Mouse (Mus musculus) G1E (cell line): Measurements from ENCODE around the gene Rplp1. TPM values are rescaled to one million over a fixed set of nuclear protein-coding genes. Genes with fewer than 3 reads are reported as not detected.

ENCODE experiments used
- ATAC-seq: 2 replicates; pipeline ENCODE4 v1.8.0; 2016; ENCODE audit warnings: mild to moderate bottlenecking; ENCODE audit not compliant: insufficient number of reproducible peaks, poor library complexity, low FRiP score, severe bottlenecking; ENCODE audit errors: extremely low read depth
- DNase-seq: peaks from one replicate; pipeline ENCODE4 v3.0.0; 2012; ENCODE audit warnings: low spot score
- H3K27me3 ChIP-seq: 2 replicates; pipeline ENCODE4 v1.6.1; 2012; ENCODE audit warnings: mild to moderate bottlenecking, low read length, inconsistent platforms; ENCODE audit not compliant: insufficient read depth
- H3K36me3 ChIP-seq: replicated peaks from 2 replicates; pipeline ENCODE3; 2012; ENCODE audit warnings: mild to moderate bottlenecking, inconsistent platforms
- H3K4me1 ChIP-seq: 2 replicates; pipeline ENCODE4 v1.6.1; 2012; ENCODE audit warnings: low read depth, low read length, inconsistent platforms, mixed read lengths; ENCODE audit not compliant: insufficient read depth
- H3K4me3 ChIP-seq: 2 replicates; pipeline ENCODE4 v1.5.1; 2012; ENCODE audit warnings: low read depth, mild to moderate bottlenecking, inconsistent platforms, low read length, moderate library complexity, mixed read lengths
- H3K9me3 ChIP-seq: replicated peaks from 2 replicates; pipeline ENCODE4 v1.6.1; 2012; ENCODE audit warnings: inconsistent platforms
- CTCF ChIP-seq: IDR thresholded peaks from 2 replicates; pipeline ENCODE4 v1.5.1; 2012; ENCODE audit warnings: low read depth, low read length, inconsistent platforms, mixed read lengths
- GATA1 ChIP-seq: IDR thresholded peaks from 2 replicates; pipeline ENCODE4 v1.6.1; 2012; ENCODE audit warnings: borderline replicate concordance, low read length, inconsistent platforms, mixed read lengths
- GATA2 ChIP-seq: IDR thresholded peaks from 2 replicates; pipeline ENCODE4 v1.6.1; 2012; ENCODE audit warnings: low read depth, low read length, inconsistent platforms, borderline replicate concordance
- POLR2AphosphoS5 ChIP-seq: IDR thresholded peaks from 2 replicates; pipeline ENCODE4 v1.6.1; 2012; ENCODE audit warnings: low read depth, low read length, inconsistent platforms; ENCODE audit not compliant: insufficient replicate concordance
- TAL1 ChIP-seq: conservative IDR thresholded peaks from 2 replicates; pipeline ENCODE4 v1.6.1; 2012; ENCODE audit warnings: low read depth, low read length, inconsistent platforms, mixed read lengths
- polyA plus RNA-seq: library from polyadenylated mRNA; stranded (reverse); fragments of >175 nt; gene quantifications from 2 replicates; pipeline ENCODE4 v1.2.3, GENCODE M21; 2012
- total RNA-seq, 2 experiments: library from RNA; stranded (forward) in 1 of 2; stranded (reverse) in 1 of 2; fragments of 200-1000 nt in 1 of 2; fragments of >200 nt in 1 of 2; fragmentation: Nextera tagmentation in 1 of 2; gene quantifications; 2 replicates each; pipeline ENCODE4 v1.2.3; 2014 to 2017

Rplp1 gene
- total RNA-seq (2014; fragmentation: Nextera tagmentation) (2,957 and 3,127 TPM in 2 replicates), total RNA-seq (2017) (4,483 and 5,713 TPM in 2 replicates), polyA plus RNA-seq (43,340 and 52,062 TPM in 2 replicates)

- ATAC-seq: peak; percentile 81
- DNase-seq: peak; percentile 87
- Histone ChIP-seq H3K4me1 (peaks cover 49% of the 10 kb centered on the region), H3K4me3 (peak within 1 kb of the TSS; percentile 77), H3K36me3 (peaks cover 72% of the 10 kb centered on the region), H3K27me3 (no peaks in the 10 kb centered on the region), H3K9me3 (no peaks in the 10 kb centered on the region)
- TF ChIP-seq CTCF (no peak), GATA1 (no peak), POLR2AphosphoS5 (peak; percentile 97), TAL1 (no peak), GATA2 (no peak)
Observed at GRCm38 (mm10) chr9:61914203-61914916, at the start of gene Rplp1. TSS of gene Rplp1 (minus strand) at chr9:61914542.

- no peaks in the 10 kb centered on the region for H3K36me3 ChIP-seq
- H3K27me3 ChIP-seq: peaks cover 53% of the 10 kb centered on the region
- H3K4me1 ChIP-seq: peaks cover 9% of the 10 kb centered on the region
- TF ChIP-seq POLR2AphosphoS5: no peak
- no peak for TF ChIP-seq CTCF
- no peak for TF ChIP-seq GATA1
- no peak for TF ChIP-seq TAL1
- TF ChIP-seq GATA2: no peak
- DNase-seq (no peak), ATAC-seq (no peak)
- H3K4me3 ChIP-seq: no peak overlapping the region
- no peaks in the 10 kb centered on the region for H3K9me3 ChIP-seq
Observed at GRCm38 (mm10) chr9:61963356-61963755, 49.0 kb upstream of the Rplp1 start.

- Histone ChIP-seq H3K27me3 (peaks cover 47% of the 10 kb centered on the region), H3K4me3 (0 out of 2 replicates have a peak overlapping the region, but pooled peaks have one; percentile 1), H3K4me1 (peaks cover 9% of the 10 kb centered on the region), H3K9me3 (no peaks in the 10 kb centered on the region), H3K36me3 (no peaks in the 10 kb centered on the region)
- DNase-seq (no peak), ATAC-seq (no peak)
- TF ChIP-seq TAL1 (no peak), GATA1 (no peak), POLR2AphosphoS5 (no peak), GATA2 (no peak), CTCF (no peak)
Observed at GRCm38 (mm10) chr9:61961181-61961580, 46.8 kb upstream of the Rplp1 start.

GRCm38 (mm10) chr9:61960753-61961152 lies 46.4 kb upstream of the Rplp1 start:
- H3K9me3 ChIP-seq: no peaks in the 10 kb centered on the region
- H3K27me3 ChIP-seq: peaks cover 51% of the 10 kb centered on the region
- DNase-seq (no peak), ATAC-seq (no peak)
- no peak overlapping the region for H3K4me3 ChIP-seq
- TF ChIP-seq GATA2 (no peak), TAL1 (no peak)
- H3K4me1 ChIP-seq: peaks cover 9% of the 10 kb centered on the region
- no peaks in the 10 kb centered on the region for H3K36me3 ChIP-seq

- Histone ChIP-seq H3K4me3 (no peak overlapping the region), H3K9me3 (no peaks in the 10 kb centered on the region), H3K4me1 (peaks cover 9% of the 10 kb centered on the region), H3K36me3 (no peaks in the 10 kb centered on the region), H3K27me3 (peaks cover 48% of the 10 kb centered on the region)
- TF ChIP-seq CTCF (no peak), GATA2 (no peak), GATA1 (no peak), POLR2AphosphoS5 (no peak), TAL1 (no peak)
- ATAC-seq: no peak
- no peak for DNase-seq
Observed at GRCm38 (mm10) chr9:61959921-61960569, 45.7 kb upstream of the Rplp1 start.

GRCm38 (mm10) chr9:61954707-61955106 lies 40.4 kb upstream of the Rplp1 start:
- H3K4me3 ChIP-seq: no peak overlapping the region

More at GRCm38 (mm10) chr9:61954707-61955106, 40.4 kb upstream of the Rplp1 start:
- Histone ChIP-seq H3K4me1 (peaks cover 2% of the 10 kb centered on the region; the same call in 1 of the 2 replicates), H3K9me3 (no peaks in the 10 kb centered on the region), H3K27me3 (peaks cover 24% of the 10 kb centered on the region), H3K36me3 (no peaks in the 10 kb centered on the region)
- ATAC-seq (no peak), DNase-seq (no peak)
- no peak for TF ChIP-seq GATA1
- TF ChIP-seq GATA2: no peak
